10 mouse cellular contexts compared by ENCODE assay signal in the genomic region with DNA sequence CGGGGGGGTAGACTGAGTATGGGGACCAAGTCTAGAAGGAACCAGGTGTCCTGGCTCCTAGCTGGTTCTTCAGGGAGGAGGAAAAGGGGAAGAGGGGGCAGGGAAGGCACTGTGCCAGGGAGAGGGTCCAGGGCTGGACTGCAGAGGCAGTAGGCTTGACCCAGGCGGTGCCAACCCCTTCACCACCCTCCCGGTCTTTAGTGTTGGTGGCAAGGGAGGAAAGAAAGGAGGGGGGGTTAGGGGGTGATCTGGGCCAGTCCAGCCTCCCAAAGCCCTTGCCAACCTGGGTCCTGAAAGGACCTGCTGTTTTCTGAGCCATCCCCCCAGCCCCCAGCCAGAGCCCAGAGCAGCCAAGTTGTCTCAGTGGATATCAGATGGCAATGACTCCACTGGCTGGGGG. TPM values are rescaled to one million over a fixed set of nuclear protein-coding genes. Genes with fewer than 3 reads are reported as not detected.
A peak's percentile ranks its signal among the peaks of the same experiment; 100 is the strongest.
DNase-seq lines count a peak whose midpoint lies in the region; ATAC-seq and TF ChIP-seq lines count a peak whose summit lies in the region.
"Had no signal": no experiment of that assay in that cellular context is flagged by ENCODE, and none has a peak within 500 bp of the region (broad histone marks: within the 10 kb centered on the region; RNA-seq: fewer than 3 reads in every experiment).

No protein-coding gene starts in this region.

- peak overlapping the region; percentile 77; the same call in 1 of the 2 replicates for H3K4me2 ChIP-seq in hindbrain, embryonic 12.5 days (replicated peaks)
- peak overlapping the region; percentile 72 for H3K4me2 ChIP-seq in midbrain, embryonic 12.5 days (replicated peaks)

- ATAC-seq in cerebellum, adult (ENCODE audit: insufficient number of reproducible peaks, low FRiP score, low TSS enrichment) = 0 out of 2 replicates have a peak, but pooled peaks have one; percentile 8
- no peak for ATAC-seq in hindbrain, embryonic 12.5 days (ENCODE audit: low FRiP score)
- no peak for ATAC-seq in midbrain, embryonic 12.5 days (ENCODE audit: low FRiP score, low read depth)

- no peak overlapping the region for H3K9ac ChIP-seq in hindbrain, embryonic 12.5 days
- H3K9ac ChIP-seq in midbrain, embryonic 12.5 days (replicated peaks) = no peak overlapping the region

- H3K36me3 ChIP-seq in hindbrain, embryonic 12.5 days = no peaks in the 10 kb centered on the region
- no peaks in the 10 kb centered on the region for H3K36me3 ChIP-seq in midbrain, embryonic 12.5 days

- DNase-seq in cerebellum, postnatal 4 days (ENCODE audit: low spot score in 2 of 2) = no peak
- peak; percentile 55 for DNase-seq in Muller cell, postnatal 12 days (ENCODE audit: inconsistent ontology term)
- no peak for DNase-seq in thymus, postnatal 25 days
- no peak for DNase-seq in lung, adult 2 months
- no peak for DNase-seq in gastrocnemius, adult 2 months
- DNase-seq: heart, postnatal 10 days; lung, postnatal 14 days had no signal

- H3K4me1 ChIP-seq in hindbrain, embryonic 12.5 days = peaks cover 18% of the 10 kb centered on the region
- peaks cover 25% of the 10 kb centered on the region for H3K4me1 ChIP-seq in midbrain, embryonic 12.5 days
- 0 out of 2 replicates have a peak, but pooled peaks cover 2% of the 10 kb centered on the region for H3K4me1 ChIP-seq in lung, adult 2 months (ENCODE audit: control insufficient read depth, insufficient read depth, low read length)

- intact Hi-C loops in gastrocnemius, adult 2 months (cut with DNase I) = no loop called here

- no peak overlapping the region for H3K4me3 ChIP-seq in hindbrain, embryonic 12.5 days
- no peak overlapping the region for H3K4me3 ChIP-seq in midbrain, embryonic 12.5 days
- H3K4me3 ChIP-seq in lung, adult 2 months (replicated peaks; ENCODE audit: extremely low read depth, low read depth, low read length) = no peak overlapping the region
- H3K4me3 ChIP-seq in gastrocnemius, adult 2 months = no peak overlapping the region

- no peak for TF ChIP-seq POLR2A in lung, adult 2 months (IDR thresholded peaks at IDR 0.05; ENCODE audit: borderline replicate concordance, extremely low read depth, low read depth, low read length)

- H3K9me3 ChIP-seq in hindbrain, embryonic 12.5 days (replicated peaks) = no peaks in the 10 kb centered on the region
- no peaks in the 10 kb centered on the region for H3K9me3 ChIP-seq in midbrain, embryonic 12.5 days

- no peak for TF ChIP-seq CTCF in lung, adult 2 months (IDR thresholded peaks at IDR 0.05; ENCODE audit: insufficient read depth, low read length)
- TF ChIP-seq CTCF in gastrocnemius, adult 2 months (IDR thresholded peaks at IDR 0.05) = no peak

- no peak overlapping the region for H3K27ac ChIP-seq in hindbrain, embryonic 12.5 days
- H3K27ac ChIP-seq in midbrain, embryonic 12.5 days (replicated peaks) = no peak overlapping the region
- no peak overlapping the region for H3K27ac ChIP-seq in gastrocnemius, adult 2 months

- peaks cover 16% of the 10 kb centered on the region for H3K27me3 ChIP-seq in hindbrain, embryonic 12.5 days
- peaks cover 28% of the 10 kb centered on the region for H3K27me3 ChIP-seq in midbrain, embryonic 12.5 days

- WGBS in hindbrain, embryonic 12.5 days = 86% methylated on average over 3 of the region's 3 CpGs
- WGBS in midbrain, embryonic 12.5 days = 96% methylated on average over 3 of the region's 3 CpGs
- WGBS in lung, adult 2 months = 65% methylated on average over 3 of the region's 3 CpGs

RNA-seq across cellular contexts. Expression of gene Kcnj10, which starts 1.7 kb away (rescaled TPM):
- 0.53 and 0.83 TPM in 2 replicates for polyA plus RNA-seq in hindbrain, embryonic 12.5 days (2016; fragmentation: Nextera tagmentation; extraction: Ambion mirVana)
- 0.64 and 0.85 TPM in 2 replicates for polyA plus RNA-seq in midbrain, embryonic 12.5 days (2016; fragmentation: Nextera tagmentation; extraction: Ambion mirVana)
- 0.12 and 0.28 TPM in 2 replicates for polyA plus RNA-seq in lung, adult 2 months (2012; rRNA removed)
- total RNA-seq in gastrocnemius, adult 2 months (2021) = under 1 TPM in 1 of 2 experiments, not detected in 1; 0.06 TPM

RNA-seq across cellular contexts. Expression of gene Kcnj9, which starts 13.6 kb away (rescaled TPM):
- 1.2 and 2.0 TPM in 2 replicates for polyA plus RNA-seq in hindbrain, embryonic 12.5 days (2016; fragmentation: Nextera tagmentation; extraction: Ambion mirVana)
- 1.7 and 2.7 TPM in 2 replicates for polyA plus RNA-seq in midbrain, embryonic 12.5 days (2016; fragmentation: Nextera tagmentation; extraction: Ambion mirVana)
- 0.08 TPM in 1 of 2 replicates, not detected in the other for polyA plus RNA-seq in lung, adult 2 months (2012; rRNA removed)
- not detected for total RNA-seq in gastrocnemius, adult 2 months (2021)
- total RNA-seq: heart, postnatal 10 days had no signal

RNA-seq across cellular contexts. Expression of gene Pigm, which starts 33.6 kb away (rescaled TPM):
- polyA plus RNA-seq in hindbrain, embryonic 12.5 days (2016; fragmentation: Nextera tagmentation; extraction: Ambion mirVana) = 9.4 and 9.8 TPM in 2 replicates
- polyA plus RNA-seq in midbrain, embryonic 12.5 days (2016; fragmentation: Nextera tagmentation; extraction: Ambion mirVana) = 10.7 and 11.4 TPM in 2 replicates
- 8.2 and 9.1 TPM in 2 replicates for polyA plus RNA-seq in lung, adult 2 months (2012; rRNA removed)
- 1 to 10 TPM; 3.8 to 3.9 TPM for total RNA-seq in gastrocnemius, adult 2 months (2021)

RNA-seq across cellular contexts. Expression of gene Atp1a2, which starts 44.9 kb away (rescaled TPM):
- polyA plus RNA-seq in hindbrain, embryonic 12.5 days (2016; fragmentation: Nextera tagmentation; extraction: Ambion mirVana) = 13.7 and 16.1 TPM in 2 replicates
- 12.8 and 13.2 TPM in 2 replicates for polyA plus RNA-seq in midbrain, embryonic 12.5 days (2016; fragmentation: Nextera tagmentation; extraction: Ambion mirVana)
- polyA plus RNA-seq in lung, adult 2 months (2012; rRNA removed) = 56.1 and 93.0 TPM in 2 replicates
- total RNA-seq in gastrocnemius, adult 2 months (2021) = 1,000 to 10,000 TPM in 1 of 2 experiments, 100 to 1,000 TPM in 1; 838 to 1,060 TPM
